Mouse (Mus musculus) stomach, postnatal 0 days (tissue): ENCODE data around the gene Tmem91.

Experiments used
- CTCF ChIP-seq: IDR thresholded peaks from 2 replicates; pipeline ENCODE4 v1.5.1; 2016; ENCODE audit warnings: antibody characterized with exemption, low read depth, mild to moderate bottlenecking, moderate library complexity
- EP300 ChIP-seq: optimal IDR thresholded peaks from 2 replicates; pipeline ENCODE3; 2016; ENCODE audit warnings: antibody characterized with exemption

- TF ChIP-seq CTCF (peak; percentile 53), EP300 (no peak)
Observed at GRCm38 (mm10) chr7:25647574-25648123, 27.3 kb downstream of the Tmem91 start.
